Mouse (Mus musculus): ENCODE data around the gene Dnah2. TPM values are rescaled to one million over a fixed set of nuclear protein-coding genes. Genes with fewer than 3 reads are reported as not detected.

Dnah2 gene
- polyA plus RNA-seq, 1 experiment from 2014 or later, result 1.5 TPM

GRCm38 (mm10) chr11:69408541-69409377, 140.2 kb downstream of the Dnah2 start:
- Histone ChIP-seq H3K36me3 (ENCODE audit: control insufficient read depth, insufficient read depth, low read length) (peaks cover 59% of the 10 kb centered on the region), H3K9ac (ENCODE audit: low read depth, low read length) (peak overlapping the region; percentile 90), H3K27me3 (ENCODE audit: control insufficient read depth, insufficient read depth, low read length) (no peaks in the 10 kb centered on the region), H3K4me3 (ENCODE audit: low read length) (peak overlapping the region; percentile 85), H3K9me3 (ENCODE audit: control insufficient read depth, low read length) (no peaks in the 10 kb centered on the region), H3K27ac (ENCODE audit: low read depth, low read length) (peak overlapping the region; percentile 99), H3K4me2 (replicated peaks; ENCODE audit: low read depth, low read length) (peak overlapping the region; percentile 68), H3K4me1 (ENCODE audit: control insufficient read depth, insufficient read depth, low read length) (peaks cover 33% of the 10 kb centered on the region)
- WGBS, result under 1% methylated on average over 33 of the region's 33 CpGs
- peak; percentile 65 for ATAC-seq (ENCODE audit: low FRiP score, low TSS enrichment)

GRCm38 (mm10) chr11:69407724-69408004, 141.2 kb downstream of the Dnah2 start:
- no peak for ATAC-seq (ENCODE audit: low FRiP score, low TSS enrichment)
- H3K4me2 ChIP-seq (replicated peaks; ENCODE audit: low read depth, low read length), result peak overlapping the region; percentile 68; the same call in 1 of the 2 replicates
- 0 out of 2 replicates have a peak overlapping the region, but pooled peaks have one; percentile 32 for H3K27ac ChIP-seq (ENCODE audit: low read depth, low read length)
- H3K4me3 ChIP-seq (ENCODE audit: low read length), result no peak overlapping the region; the same call in 1 of the 2 replicates
- H3K9me3 ChIP-seq (ENCODE audit: control insufficient read depth, low read length), result no peaks in the 10 kb centered on the region
- WGBS, result 89% methylated on average over 4 of the region's 4 CpGs
- H3K4me1 ChIP-seq (ENCODE audit: control insufficient read depth, insufficient read depth, low read length), result peaks cover 23% of the 10 kb centered on the region
- peaks cover 61% of the 10 kb centered on the region for H3K36me3 ChIP-seq (ENCODE audit: control insufficient read depth, insufficient read depth, low read length)
- H3K27me3 ChIP-seq (ENCODE audit: control insufficient read depth, insufficient read depth, low read length), result no peaks in the 10 kb centered on the region
- H3K9ac ChIP-seq (ENCODE audit: low read depth, low read length), result peak overlapping the region; percentile 31; the same call in 1 of the 2 replicates

GRCm38 (mm10) chr11:69406867-69407723, 141.8 kb downstream of the Dnah2 start:
- peaks cover 58% of the 10 kb centered on the region for H3K36me3 ChIP-seq (ENCODE audit: control insufficient read depth, insufficient read depth, low read length)
- H3K4me1 ChIP-seq (ENCODE audit: control insufficient read depth, insufficient read depth, low read length), result peaks cover 17% of the 10 kb centered on the region
- H3K27me3 ChIP-seq (ENCODE audit: control insufficient read depth, insufficient read depth, low read length), result no peaks in the 10 kb centered on the region
- no peak overlapping the region for H3K27ac ChIP-seq (ENCODE audit: low read depth, low read length)
- H3K4me2 ChIP-seq (replicated peaks; ENCODE audit: low read depth, low read length), result no peak overlapping the region
- no peak for ATAC-seq (ENCODE audit: low FRiP score, low TSS enrichment)
- H3K9me3 ChIP-seq (ENCODE audit: control insufficient read depth, low read length), result no peaks in the 10 kb centered on the region
- 91% methylated on average over 16 of the region's 16 CpGs for WGBS
- H3K9ac ChIP-seq (ENCODE audit: low read depth, low read length), result no peak overlapping the region
- H3K4me3 ChIP-seq (ENCODE audit: low read length), result no peak overlapping the region

- no peak for ATAC-seq (ENCODE audit: low FRiP score, low TSS enrichment)
- no peaks in the 10 kb centered on the region for H3K9me3 ChIP-seq (ENCODE audit: control insufficient read depth, low read length)
- H3K27ac ChIP-seq (ENCODE audit: low read depth, low read length), result no peak overlapping the region
- no peak overlapping the region for H3K4me2 ChIP-seq (replicated peaks; ENCODE audit: low read depth, low read length)
- no peaks in the 10 kb centered on the region for H3K27me3 ChIP-seq (ENCODE audit: control insufficient read depth, insufficient read depth, low read length)
- WGBS, result 89% methylated on average over 19 of the region's 19 CpGs
- no peak overlapping the region for H3K4me3 ChIP-seq (ENCODE audit: low read length)
- H3K36me3 ChIP-seq (ENCODE audit: control insufficient read depth, insufficient read depth, low read length), result peaks cover 66% of the 10 kb centered on the region
- H3K9ac ChIP-seq (ENCODE audit: low read depth, low read length), result no peak overlapping the region
- peaks cover 11% of the 10 kb centered on the region for H3K4me1 ChIP-seq (ENCODE audit: control insufficient read depth, insufficient read depth, low read length)
These were observed 142.6 kb downstream of the Dnah2 start for GRCm38 (mm10) chr11:69406282-69406681.

GRCm38 (mm10) chr11:69405397-69406200, 143.3 kb downstream of the Dnah2 start:
- H3K4me2 ChIP-seq (replicated peaks; ENCODE audit: low read depth, low read length), result no peak overlapping the region
- H3K9ac ChIP-seq (ENCODE audit: low read depth, low read length), result no peak overlapping the region
- H3K27ac ChIP-seq (ENCODE audit: low read depth, low read length), result no peak overlapping the region
- H3K27me3 ChIP-seq (ENCODE audit: control insufficient read depth, insufficient read depth, low read length), result no peaks in the 10 kb centered on the region
- no peak overlapping the region for H3K4me3 ChIP-seq (ENCODE audit: low read length)
- no peaks in the 10 kb centered on the region for H3K9me3 ChIP-seq (ENCODE audit: control insufficient read depth, low read length)
- 91% methylated on average over 24 of the region's 24 CpGs for WGBS
- H3K4me1 ChIP-seq (ENCODE audit: control insufficient read depth, insufficient read depth, low read length), result peaks cover 11% of the 10 kb centered on the region
- H3K36me3 ChIP-seq (ENCODE audit: control insufficient read depth, insufficient read depth, low read length), result peaks cover 72% of the 10 kb centered on the region
- ATAC-seq (ENCODE audit: low FRiP score, low TSS enrichment), result no peak

GRCm38 (mm10) chr11:69404595-69405396, 144.1 kb downstream of the Dnah2 start:
- Histone ChIP-seq H3K36me3 (ENCODE audit: control insufficient read depth, insufficient read depth, low read length) (peaks cover 80% of the 10 kb centered on the region), H3K9me3 (ENCODE audit: control insufficient read depth, low read length) (no peaks in the 10 kb centered on the region), H3K4me1 (ENCODE audit: control insufficient read depth, insufficient read depth, low read length) (peaks cover 13% of the 10 kb centered on the region), H3K27me3 (ENCODE audit: control insufficient read depth, insufficient read depth, low read length) (no peaks in the 10 kb centered on the region), H3K4me2 (replicated peaks; ENCODE audit: low read depth, low read length) (no peak overlapping the region), H3K27ac (ENCODE audit: low read depth, low read length) (no peak overlapping the region), H3K9ac (ENCODE audit: low read depth, low read length) (no peak overlapping the region), H3K4me3 (ENCODE audit: low read length) (no peak overlapping the region)
- ATAC-seq (ENCODE audit: low FRiP score, low TSS enrichment), result no peak
- 94% methylated on average over 23 of the region's 24 CpGs for WGBS

- peaks cover 18% of the 10 kb centered on the region for H3K4me1 ChIP-seq (ENCODE audit: control insufficient read depth, insufficient read depth, low read length)
- H3K27me3 ChIP-seq (ENCODE audit: control insufficient read depth, insufficient read depth, low read length), result no peaks in the 10 kb centered on the region
- no peak overlapping the region for H3K9ac ChIP-seq (ENCODE audit: low read depth, low read length)
- no peak for ATAC-seq (ENCODE audit: low FRiP score, low TSS enrichment)
- H3K27ac ChIP-seq (ENCODE audit: low read depth, low read length), result no peak overlapping the region
- no peaks in the 10 kb centered on the region for H3K9me3 ChIP-seq (ENCODE audit: control insufficient read depth, low read length)
- peaks cover 86% of the 10 kb centered on the region for H3K36me3 ChIP-seq (ENCODE audit: control insufficient read depth, insufficient read depth, low read length)
- 93% methylated on average over 38 of the region's 38 CpGs for WGBS
- no peak overlapping the region for H3K4me3 ChIP-seq (ENCODE audit: low read length)
- H3K4me2 ChIP-seq (replicated peaks; ENCODE audit: low read depth, low read length), result no peak overlapping the region
These were observed 145.0 kb downstream of the Dnah2 start for GRCm38 (mm10) chr11:69403691-69404594.

All from kidney, embryonic 14.5 days (tissue).